ENCODE assay signal across 8 mouse cellular contexts in genomic region chr5:64647417-64648125, GRCm38 (mm10).
DNase-seq lines count a peak whose midpoint lies in the region.

No protein-coding gene starts in this region.

- H3K9me3 ChIP-seq in hindbrain, embryonic 10.5 days = no peaks in the 10 kb centered on the region; the same call in 1 of the 2 replicates
- peaks cover 9% of the 10 kb centered on the region; the same call in 1 of the 2 replicates for H3K9me3 ChIP-seq in midbrain, embryonic 10.5 days (replicated peaks)

- DNase-seq in 416B (ENCODE audit: low read depth) (peak; percentile 44), R1 (ENCODE audit: low read depth, low spot score) (peak; percentile 95)
- peak; percentile 92 for DNase-seq in embryo, embryonic 10.5 days (ENCODE audit: low spot score)
- peak; percentile 92 for DNase-seq in hindbrain, embryonic 10.5 days (ENCODE audit: low spot score)
- DNase-seq in layer of hippocampus, adult 9-11 months = peak; percentile 23
- DNase-seq in midbrain, embryonic 10.5 days (ENCODE audit: low spot score) = peak; percentile 95
- DNase-seq in testis, postnatal 10 days (ENCODE audit: low spot score) = peak; percentile 48
- no peak for DNase-seq in spleen, postnatal 36 days (ENCODE audit: low spot score in 2 of 2)

- 1% methylated on average over 18 of the region's 18 CpGs for WGBS in hindbrain, embryonic 10.5 days
- WGBS in midbrain, embryonic 10.5 days = under 1% methylated on average over 18 of the region's 18 CpGs

- H3K27ac ChIP-seq in hindbrain, embryonic 10.5 days = peak overlapping the region; percentile 89
- peak overlapping the region; percentile 91 for H3K27ac ChIP-seq in midbrain, embryonic 10.5 days (replicated peaks)

- H3K4me3 ChIP-seq in hindbrain, embryonic 10.5 days = peak overlapping the region; percentile 42
- H3K4me3 ChIP-seq in midbrain, embryonic 10.5 days = peak overlapping the region; percentile 43

- H3K36me3 ChIP-seq in hindbrain, embryonic 10.5 days = no peaks in the 10 kb centered on the region
- peaks cover 7% of the 10 kb centered on the region; the same call in 1 of the 2 replicates for H3K36me3 ChIP-seq in midbrain, embryonic 10.5 days

- H3K27me3 ChIP-seq in hindbrain, embryonic 10.5 days (ENCODE audit: insufficient read depth, poor library complexity, severe bottlenecking) = no peaks in the 10 kb centered on the region
- no peaks in the 10 kb centered on the region for H3K27me3 ChIP-seq in midbrain, embryonic 10.5 days (ENCODE audit: low read depth, poor library complexity, severe bottlenecking)

- H3K4me1 ChIP-seq in hindbrain, embryonic 10.5 days (replicated peaks) = peaks cover 42% of the 10 kb centered on the region
- H3K4me1 ChIP-seq in midbrain, embryonic 10.5 days = peaks cover 49% of the 10 kb centered on the region

Comparison
In these comparisons a context has a peak if more than half of its experiments do, and no peak if none do; other contexts are left out.
1. DNase-seq: peak in 416B (single experiment), R1 (single experiment), embryo, embryonic 10.5 days (single experiment), hindbrain, embryonic 10.5 days (single experiment), layer of hippocampus, adult 9-11 months (single experiment), midbrain, embryonic 10.5 days (single experiment) and testis, postnatal 10 days (single experiment); none in spleen, postnatal 36 days (0 of 2).